Mouse (Mus musculus): ENCODE results near the gene Elavl3.

- TF ChIP-seq CTCF (IDR thresholded peaks at IDR 0.05; ENCODE audit: low read depth): no peak
- no peak for TF ChIP-seq EP300 (IDR thresholded peaks at IDR 0.05; ENCODE audit: low read depth)
Observed at GRCm38 (mm10) chr9:22067195-22067594, 15.4 kb upstream of the Elavl3 start.

All from liver, postnatal 0 days (tissue).